ENCODE assay signal across 32 mouse cellular contexts in the genomic region with DNA sequence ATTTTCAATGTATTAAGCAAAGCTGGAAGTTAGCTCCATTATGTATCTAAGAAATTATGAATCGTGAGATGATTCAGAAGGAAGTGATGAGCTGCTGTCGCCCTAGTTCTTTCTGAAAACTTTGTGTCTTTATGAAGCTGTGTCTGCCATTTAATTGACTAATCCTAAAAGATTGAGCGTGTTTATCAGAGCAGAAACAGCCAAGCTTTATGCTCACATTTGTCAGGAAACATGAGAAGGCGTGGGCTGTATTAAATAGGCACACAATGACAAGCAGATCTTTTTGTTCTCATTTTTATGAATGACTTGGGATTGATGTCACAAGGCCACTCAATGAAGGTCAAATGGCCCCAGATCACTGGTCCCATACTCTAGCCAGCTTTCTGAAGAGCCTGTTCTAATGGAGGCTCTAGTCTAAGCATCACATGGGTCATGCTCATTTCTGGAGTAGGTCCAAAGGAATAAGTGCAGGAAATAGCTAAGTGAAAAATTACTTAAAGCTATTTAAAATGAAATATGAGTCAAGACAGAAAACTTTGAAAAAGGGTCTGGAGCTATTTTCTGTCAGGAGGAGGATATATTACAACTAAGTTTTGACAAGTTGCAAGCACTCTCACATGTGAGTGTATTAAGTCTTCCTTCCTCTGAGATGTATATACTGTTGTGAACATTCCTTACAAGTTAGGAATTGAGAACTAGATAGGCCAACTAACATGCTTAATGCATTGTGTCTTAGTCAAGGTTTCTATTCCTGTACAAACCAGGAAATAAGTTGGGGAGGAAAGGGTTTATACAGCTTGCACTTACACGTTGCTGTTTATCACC. TPM values are rescaled to one million over a fixed set of nuclear protein-coding genes. Genes with fewer than 3 reads are reported as not detected.
DNase-seq lines count a peak whose midpoint lies in the region; ATAC-seq lines count a peak whose summit lies in the region.
"Had no signal": no experiment of that assay in that cellular context is flagged by ENCODE, and none has a peak within 500 bp of the region (broad histone marks: within the 10 kb centered on the region; RNA-seq: fewer than 3 reads in every experiment).

No protein-coding gene starts in this region.

- H3K27me3 ChIP-seq in kidney, embryonic 14.5 days (ENCODE audit: control insufficient read depth, insufficient read depth, low read length), result no peaks in the 10 kb centered on the region
- no peaks in the 10 kb centered on the region for H3K27me3 ChIP-seq in embryonic facial prominence, embryonic 14.5 days (replicated peaks; ENCODE audit: control insufficient read depth, insufficient read depth, low read length)
- H3K27me3 ChIP-seq: CH12.LX; embryonic facial prominence, embryonic 15.5 days; heart, embryonic 13.5 days; limb, embryonic 13.5 days; liver, embryonic 13.5 days; lung, embryonic 15.5 days; midbrain, embryonic 15.5 days had no signal

- ATAC-seq in kidney, embryonic 14.5 days (ENCODE audit: low FRiP score, low TSS enrichment), result peak; percentile 72
- ATAC-seq in embryonic facial prominence, embryonic 14.5 days (ENCODE audit: low read depth), result peak; percentile 77
- ATAC-seq: forebrain, embryonic 16.5 days; hindbrain, postnatal 0 days; midbrain, embryonic 15.5 days had no signal

- no peak overlapping the region for H3K9ac ChIP-seq in kidney, embryonic 14.5 days (ENCODE audit: low read depth, low read length)
- H3K9ac ChIP-seq in embryonic facial prominence, embryonic 14.5 days (ENCODE audit: low read depth, low read length), result no peak overlapping the region
- H3K9ac ChIP-seq: embryonic facial prominence, embryonic 15.5 days; heart, embryonic 13.5 days; limb, embryonic 13.5 days; liver, embryonic 13.5 days; lung, embryonic 15.5 days; midbrain, embryonic 15.5 days had no signal

- H3K36me3 ChIP-seq in kidney, embryonic 14.5 days (ENCODE audit: control insufficient read depth, insufficient read depth, low read length), result no peaks in the 10 kb centered on the region
- H3K36me3 ChIP-seq in embryonic facial prominence, embryonic 14.5 days (ENCODE audit: control insufficient read depth, insufficient read depth, low read length), result no peaks in the 10 kb centered on the region
- H3K36me3 ChIP-seq: embryonic facial prominence, embryonic 15.5 days; G1E; heart, embryonic 13.5 days; limb, embryonic 13.5 days; liver, embryonic 13.5 days; lung, embryonic 15.5 days; midbrain, embryonic 15.5 days had no signal

- no peaks in the 10 kb centered on the region for H3K4me1 ChIP-seq in kidney, embryonic 14.5 days (ENCODE audit: control insufficient read depth, insufficient read depth, low read length)
- 0 out of 2 replicates have a peak, but pooled peaks cover 6% of the 10 kb centered on the region for H3K4me1 ChIP-seq in embryonic facial prominence, embryonic 14.5 days (ENCODE audit: control insufficient read depth, insufficient read depth, low read length)
- H3K4me1 ChIP-seq: embryonic facial prominence, embryonic 15.5 days; heart, embryonic 13.5 days; liver, embryonic 13.5 days; lung, embryonic 15.5 days; midbrain, embryonic 15.5 days had no signal

- H3K9me3 ChIP-seq in kidney, embryonic 14.5 days (ENCODE audit: control insufficient read depth, low read length), result no peaks in the 10 kb centered on the region
- no peaks in the 10 kb centered on the region for H3K9me3 ChIP-seq in embryonic facial prominence, embryonic 14.5 days (ENCODE audit: control insufficient read depth, low read length)
- H3K9me3 ChIP-seq: embryonic facial prominence, embryonic 15.5 days; G1E; heart, embryonic 13.5 days; limb, embryonic 13.5 days; liver, embryonic 13.5 days; lung, embryonic 15.5 days; midbrain, embryonic 15.5 days had no signal

- H3K27ac ChIP-seq in kidney, embryonic 14.5 days (ENCODE audit: low read depth, low read length), result no peak overlapping the region
- no peak overlapping the region for H3K27ac ChIP-seq in embryonic facial prominence, embryonic 14.5 days (replicated peaks; ENCODE audit: low read depth, low read length)
- H3K27ac ChIP-seq: embryonic facial prominence, embryonic 15.5 days; heart, embryonic 13.5 days; hindbrain, postnatal 0 days; limb, embryonic 13.5 days; liver, embryonic 13.5 days; lung, embryonic 15.5 days; midbrain, embryonic 15.5 days had no signal

- no peak overlapping the region for H3K4me2 ChIP-seq in kidney, embryonic 14.5 days (replicated peaks; ENCODE audit: low read depth, low read length)
- no peak overlapping the region for H3K4me2 ChIP-seq in embryonic facial prominence, embryonic 14.5 days (ENCODE audit: low read depth, low read length)
- H3K4me2 ChIP-seq: embryonic facial prominence, embryonic 15.5 days; heart, embryonic 13.5 days; limb, embryonic 13.5 days; liver, embryonic 13.5 days; lung, embryonic 15.5 days; midbrain, embryonic 15.5 days had no signal

- WGBS in kidney, embryonic 14.5 days, result 67% methylated on average over 5 of the region's 5 CpGs
- WGBS in embryonic facial prominence, embryonic 14.5 days, result 57% methylated on average over 5 of the region's 5 CpGs

- no peak for DNase-seq in kidney, adult 8-10 months
- DNase-seq in 416B (ENCODE audit: low read depth), result peak; percentile 23
- DNase-seq in embryonic facial prominence, embryonic 14.5 days (ENCODE audit: low spot score), result peak; percentile 71
- peak; percentile 82 for DNase-seq in retina, postnatal 1 day
- no peak for DNase-seq in layer of hippocampus, adult 9-10 months (ENCODE audit: low spot score)
- DNase-seq in ovary, postnatal 14 days (ENCODE audit: low spot score), result no peak
- no peak for DNase-seq in neural tube, embryonic 10.5 days (ENCODE audit: extremely low spot score, low spot score)
- DNase-seq: adrenal gland, adult 2 months; B cell, adult 2 months; cerebellum, adult 11-12 months; cerebellum, postnatal 10 days; gastrocnemius, postnatal 14 days; heart, adult 18-20 months; heart, postnatal 14 days; kidney, adult 9 months; layer of hippocampus, postnatal 36 days; liver, embryonic 13.5 days; lung, postnatal 36 days; right cerebral cortex, postnatal 25 days; spleen, adult 18-20 months; thymus, adult 18-20 months; thymus, postnatal 36 days had no signal

- no peak overlapping the region for H3K4me3 ChIP-seq in kidney, embryonic 14.5 days (ENCODE audit: low read length)
- H3K4me3 ChIP-seq in embryonic facial prominence, embryonic 14.5 days (ENCODE audit: low read depth, low read length), result no peak overlapping the region
- H3K4me3 ChIP-seq: embryonic facial prominence, embryonic 15.5 days; heart, embryonic 13.5 days; limb, embryonic 13.5 days; liver, embryonic 13.5 days; lung, embryonic 15.5 days; midbrain, embryonic 15.5 days had no signal

RNA-seq across cellular contexts. Expression of a gene that starts 11.0 kb away (rescaled TPM):
- polyA plus RNA-seq in kidney, embryonic 14.5 days (2014; fragmentation: Nextera tagmentation; extraction: Ambion mirVana), result 4.1 and 4.8 TPM in 2 replicates
- 38.2 and 38.5 TPM in 2 replicates for polyA plus RNA-seq in embryonic facial prominence, embryonic 14.5 days (2014; fragmentation: Nextera tagmentation; extraction: Ambion mirVana)
- polyA plus RNA-seq: G1E had no signal

Comparison
In these comparisons a context has a peak if more than half of its experiments do, and no peak if none do; other contexts are left out.
1. DNase-seq: peak in 416B (single experiment), embryonic facial prominence, embryonic 14.5 days (single experiment) and retina, postnatal 1 day (single experiment); none in kidney, adult 8-10 months (0 of 2), layer of hippocampus, adult 9-10 months (single experiment), ovary, postnatal 14 days (single experiment) and neural tube, embryonic 10.5 days (single experiment).